In the genomic region with DNA sequence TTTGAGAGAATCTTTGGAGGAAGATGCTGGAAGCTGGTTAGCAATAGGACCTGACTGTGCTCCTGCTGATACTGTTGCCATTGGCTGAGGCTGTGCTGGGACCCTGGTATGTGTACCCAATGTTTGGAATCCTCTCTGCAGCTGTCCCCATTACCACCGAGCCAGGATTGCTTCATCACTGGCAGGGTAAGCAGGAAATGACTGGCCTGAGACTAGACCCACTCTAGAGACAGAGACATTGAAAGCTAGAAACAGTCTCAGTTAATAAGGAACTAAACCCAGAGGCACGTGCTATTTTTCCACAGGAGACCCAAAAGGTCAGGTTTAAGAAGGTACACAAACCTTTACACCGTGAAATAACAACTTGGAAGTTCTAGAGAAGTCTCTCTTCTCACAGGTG, we compare ENCODE assay signal across 21 mouse cellular contexts.
DNase-seq lines count a peak whose midpoint lies in the region; ATAC-seq and TF ChIP-seq lines count a peak whose summit lies in the region.
"Had no signal": no experiment of that assay in that cellular context is flagged by ENCODE, and none has a peak within 500 bp of the region (broad histone marks: within the 10 kb centered on the region; RNA-seq: fewer than 3 reads in every experiment).

No protein-coding gene starts in this region.

- H3K4me2 ChIP-seq in kidney, embryonic 14.5 days (replicated peaks; ENCODE audit: low read depth, low read length), result no peak overlapping the region
- H3K4me2 ChIP-seq in myocyte (ENCODE audit: low read depth), result no peak overlapping the region
- H3K4me2 ChIP-seq: hindbrain, embryonic 14.5 days; limb, embryonic 15.5 days; lung, embryonic 14.5 days; midbrain, embryonic 13.5 days had no signal

- H3K9me3 ChIP-seq in kidney, embryonic 14.5 days (ENCODE audit: control insufficient read depth, low read length), result no peaks in the 10 kb centered on the region
- H3K9me3 ChIP-seq: forebrain, embryonic 10.5 days; limb, embryonic 15.5 days; midbrain, embryonic 13.5 days had no signal

- no peaks in the 10 kb centered on the region for H3K79me3 ChIP-seq in C2C12 (ENCODE audit: low read depth)

- H3K27ac ChIP-seq in kidney, embryonic 14.5 days (ENCODE audit: low read depth, low read length), result no peak overlapping the region
- H3K27ac ChIP-seq: forebrain, embryonic 10.5 days; heart, adult 2 months; hindbrain, embryonic 14.5 days; limb, embryonic 15.5 days; liver, embryonic 14.5 days; midbrain, embryonic 13.5 days had no signal

- H3K4me3 ChIP-seq in kidney, embryonic 14.5 days (ENCODE audit: low read length), result no peak overlapping the region
- H3K4me3 ChIP-seq in C2C12 (ENCODE audit: insufficient read depth, poor library complexity, severe bottlenecking) (no peak overlapping the region), myocyte (no peak overlapping the region)
- H3K4me3 ChIP-seq: forebrain, embryonic 10.5 days; heart, adult 2 months; limb, embryonic 15.5 days; midbrain, embryonic 13.5 days had no signal

- no peak for TF ChIP-seq CTCF in C2C12 (IDR thresholded peaks at IDR 0.05; ENCODE audit: control insufficient read depth, insufficient read depth, insufficient read length)

- H3K4me1 ChIP-seq in kidney, embryonic 14.5 days (ENCODE audit: control insufficient read depth, insufficient read depth, low read length), result no peaks in the 10 kb centered on the region
- H3K4me1 ChIP-seq: forebrain, embryonic 10.5 days; midbrain, embryonic 13.5 days had no signal

- TF ChIP-seq POLR2A in myocyte (IDR thresholded peaks at IDR 0.05; ENCODE audit: insufficient read length, low read depth), result no peak

- no peak for ATAC-seq in kidney, embryonic 14.5 days (ENCODE audit: low FRiP score, low TSS enrichment)
- peak; percentile 91 for ATAC-seq in common myeloid progenitor, adult 5-6 weeks (replicated peaks; ENCODE audit: low read depth, poor library complexity, severe bottlenecking)
- ATAC-seq: forebrain, embryonic 16.5 days; inflammation-experienced regulatory T-cells, adult 6 months; midbrain, embryonic 13.5 days had no signal

- peak; percentile 58 for DNase-seq in kidney, adult 9 months
- DNase-seq in adrenal gland, adult 8-10 months, result no peak
- no peak for DNase-seq in right cerebral cortex, postnatal 25 days
- DNase-seq: cerebellum, adult 11 months; cerebellum, adult 9-11 months; gastrocnemius, postnatal 14 days; heart, adult 2 months; left cerebral cortex, postnatal 4 days; lung, embryonic 14.5 days; thymus, postnatal 14 days had no signal

- no peaks in the 10 kb centered on the region for H3K27me3 ChIP-seq in kidney, embryonic 14.5 days (ENCODE audit: control insufficient read depth, insufficient read depth, low read length)
- no peaks in the 10 kb centered on the region for H3K27me3 ChIP-seq in C2C12 (ENCODE audit: control insufficient read depth, insufficient read depth, insufficient read length)
- no peaks in the 10 kb centered on the region for H3K27me3 ChIP-seq in myocyte (ENCODE audit: control insufficient read depth, insufficient read depth, insufficient read length)
- H3K27me3 ChIP-seq: limb, embryonic 15.5 days; midbrain, embryonic 13.5 days had no signal

- H3K79me2 ChIP-seq in C2C12 (ENCODE audit: control insufficient read depth, insufficient read depth) (no peaks in the 10 kb centered on the region), myocyte (ENCODE audit: control insufficient read depth, insufficient read depth) (no peaks in the 10 kb centered on the region)

- no peaks in the 10 kb centered on the region for H3K36me3 ChIP-seq in kidney, embryonic 14.5 days (ENCODE audit: control insufficient read depth, insufficient read depth, low read length)
- no peaks in the 10 kb centered on the region for H3K36me3 ChIP-seq in C2C12 (ENCODE audit: control insufficient read depth, insufficient read depth)
- no peaks in the 10 kb centered on the region for H3K36me3 ChIP-seq in myocyte (ENCODE audit: control insufficient read depth, insufficient read depth)
- H3K36me3 ChIP-seq: forebrain, embryonic 10.5 days; limb, embryonic 15.5 days; midbrain, embryonic 13.5 days had no signal

- 63% methylated on average over 3 of the region's 3 CpGs for WGBS in kidney, embryonic 14.5 days

- no peak overlapping the region for H3K9ac ChIP-seq in kidney, embryonic 14.5 days (ENCODE audit: low read depth, low read length)
- H3K9ac ChIP-seq: hindbrain, embryonic 14.5 days; limb, embryonic 15.5 days; liver, embryonic 14.5 days; lung, embryonic 14.5 days; midbrain, embryonic 13.5 days had no signal

- H3ac ChIP-seq in C2C12 (ENCODE audit: control insufficient read depth, insufficient read length, low read depth), result no peak overlapping the region
- H3ac ChIP-seq in myocyte (ENCODE audit: control insufficient read depth, insufficient read length), result no peak overlapping the region

TF ChIP-seq in C2C12, 6 proteins besides CTCF, POLR2A, EP300 and RAD21:
- TF ChIP-seq CEBPB (IDR thresholded peaks at IDR 0.05; ENCODE audit: low read depth), result peak; percentile 65
- TF ChIP-seq MAX (IDR thresholded peaks at IDR 0.05), result no peak
- no peak for TF ChIP-seq MYOG (IDR thresholded peaks at IDR 0.05; ENCODE audit: control insufficient read depth, extremely low read depth, insufficient read length)
- TF ChIP-seq MYOD1 (IDR thresholded peaks at IDR 0.05; ENCODE audit: control insufficient read depth, insufficient read length, low read depth), result peak; percentile 30
- TF ChIP-seq USF1 (IDR thresholded peaks at IDR 0.05; ENCODE audit: low read depth), result no peak
- TF ChIP-seq FOSL1 (IDR thresholded peaks at IDR 0.05; ENCODE audit: insufficient read depth, low read length, poor library complexity, severe bottlenecking), result no peak

TF ChIP-seq in myocyte, 11 proteins besides CTCF, POLR2A, EP300 and RAD21:
- TF ChIP-seq MYOG (IDR thresholded peaks at IDR 0.05; ENCODE audit: control insufficient read depth in 1 of 3, insufficient read depth in 1 of 3, insufficient read length in 2 of 3, low read depth in 2 of 3), result peak in 1 of 3 experiments; percentile 56
- peak in 1 of 3 experiments; percentile 48 for TF ChIP-seq MYOD1 (IDR thresholded peaks at IDR 0.05; ENCODE audit: control insufficient read depth in 1 of 3, insufficient read length in 2 of 3, low read depth in 2 of 3)
- TF ChIP-seq TCF12 (IDR thresholded peaks at IDR 0.05; ENCODE audit: insufficient read depth, poor library complexity, severe bottlenecking), result no peak
- TF ChIP-seq CEBPB (IDR thresholded peaks at IDR 0.05; ENCODE audit: insufficient read depth, poor library complexity, severe bottlenecking), result peak; percentile 68
TF ChIP-seq in myocyte: peak in this region for 3.
